Mouse (Mus musculus) forebrain, embryonic 13.5 days (tissue): ENCODE measurements around the gene Fanca. TPM values are rescaled to one million over a fixed set of nuclear protein-coding genes. Genes with fewer than 3 reads are reported as not detected.

Experiments used
- ATAC-seq: fragments of 200-750 bp; cut with Nextera tagmentation; 2 replicates; pipeline ENCODE4 v1.8.0; 2017
- H3K27ac ChIP-seq: fragments of 300-500 bp; sonication (generic); 2 replicates; pipeline ENCODE4 v1.5.1; 2015; ENCODE audit warnings: inconsistent platforms, mild to moderate bottlenecking, moderate library complexity
- H3K27me3 ChIP-seq: fragments of 300-500 bp; sonication (generic); 2 replicates; pipeline ENCODE4 v1.6.1; 2015; ENCODE audit warnings: mild to moderate bottlenecking, inconsistent platforms
- H3K36me3 ChIP-seq: fragments of 300-500 bp; sonication (generic); 2 replicates; pipeline ENCODE4 v1.6.1; 2015; ENCODE audit warnings: mild to moderate bottlenecking, inconsistent platforms; ENCODE audit not compliant: poor library complexity, severe bottlenecking
- H3K4me1 ChIP-seq: fragments of 300-500 bp; sonication (generic); 2 replicates; pipeline ENCODE4 v1.6.1; 2015; ENCODE audit warnings: inconsistent platforms
- H3K4me2 ChIP-seq: fragments of 300-500 bp; sonication (generic); 2 replicates; pipeline ENCODE4 v1.6.1; 2015; ENCODE audit warnings: inconsistent platforms, mild to moderate bottlenecking, moderate library complexity
- H3K4me3 ChIP-seq: fragments of 300-500 bp; sonication (generic); 2 replicates; pipeline ENCODE4 v1.5.1; 2015; ENCODE audit warnings: mild to moderate bottlenecking, inconsistent platforms
- H3K9ac ChIP-seq: fragments of 300-500 bp; sonication (generic); 2 replicates; pipeline ENCODE4 v1.6.1; 2015; ENCODE audit warnings: mild to moderate bottlenecking, inconsistent platforms
- H3K9me3 ChIP-seq: fragments of 300-500 bp; sonication (generic); replicated peaks from 2 replicates; pipeline ENCODE4 v1.6.1; 2016; ENCODE audit warnings: inconsistent platforms
- WGBS: fragments of 180-500 bp; shearing (Covaris S2); methylation state at CpG from one replicate; pipeline ENCODE4 v1.1.7; 2015; 5-methylcytosine and 5-hydroxymethylcytosine counted together
- polyA plus RNA-seq: library from polyadenylated mRNA; unstranded; fragments of >200 nt; fragmentation: Nextera tagmentation; extraction: Ambion mirVana; gene quantifications from 2 replicates; pipeline ENCODE4 v1.2.1, GENCODE M21; 2015

Gene Fanca
- polyA plus RNA-seq, 1 experiment from 2014 or later, result 23.0 TPM

GRCm38 (mm10) chr8:123329961-123330360 is 11.6 kb upstream of the Fanca start:
- no peaks in the 10 kb centered on the region for H3K36me3 ChIP-seq
- no peak overlapping the region for H3K9ac ChIP-seq
- no peaks in the 10 kb centered on the region for H3K9me3 ChIP-seq
- H3K4me1 ChIP-seq, result peaks cover 24% of the 10 kb centered on the region
- no peak overlapping the region for H3K4me2 ChIP-seq
- H3K27ac ChIP-seq, result no peak overlapping the region
- 72% methylated on average over 5 of the region's 5 CpGs for WGBS
- no peaks in the 10 kb centered on the region for H3K27me3 ChIP-seq
- H3K4me3 ChIP-seq, result no peak overlapping the region
- no peak for ATAC-seq

DNA sequence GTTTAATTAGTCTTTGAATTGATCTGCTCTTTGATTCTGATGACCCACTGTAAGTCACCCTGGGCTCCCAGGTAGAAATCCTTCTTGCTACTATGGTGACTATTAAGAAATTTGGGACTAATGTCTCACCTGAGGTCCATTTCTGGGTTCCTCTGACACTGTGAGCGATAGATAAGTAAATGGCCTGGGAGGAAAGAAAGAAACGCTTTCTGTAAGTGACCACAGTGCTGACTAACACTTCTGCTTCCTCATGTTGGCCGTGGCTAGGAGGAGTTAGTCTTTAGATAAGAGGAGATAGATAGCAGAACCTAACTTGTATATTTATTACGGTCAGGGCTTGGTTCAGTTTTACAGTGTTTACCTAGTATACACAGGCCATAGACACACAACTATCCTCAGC is 11.0 kb upstream of the Fanca start:
- Histone ChIP-seq H3K9ac (no peak overlapping the region), H3K4me3 (no peak overlapping the region), H3K27ac (no peak overlapping the region), H3K4me2 (no peak overlapping the region), H3K9me3 (no peaks in the 10 kb centered on the region), H3K4me1 (peaks cover 18% of the 10 kb centered on the region), H3K27me3 (no peaks in the 10 kb centered on the region), H3K36me3 (no peaks in the 10 kb centered on the region)
- WGBS, result 94% methylated on average over 4 of the region's 4 CpGs
- no peak for ATAC-seq

GRCm38 (mm10) chr8:123328552-123328951 is 10.2 kb upstream of the Fanca start:
- Histone ChIP-seq H3K27ac (no peak overlapping the region), H3K4me2 (no peak overlapping the region), H3K4me3 (no peak overlapping the region), H3K36me3 (no peaks in the 10 kb centered on the region), H3K4me1 (peaks cover 10% of the 10 kb centered on the region), H3K9ac (no peak overlapping the region), H3K9me3 (no peaks in the 10 kb centered on the region), H3K27me3 (no peaks in the 10 kb centered on the region)
- ATAC-seq, result no peak
- 94% methylated on average over 2 of the region's 2 CpGs for WGBS

GRCm38 (mm10) chr8:123319522-123320164 is 1.3 kb upstream of the Fanca start:
- Histone ChIP-seq H3K27me3 (no peaks in the 10 kb centered on the region), H3K4me3 (no peak overlapping the region), H3K9ac (no peak overlapping the region), H3K9me3 (no peaks in the 10 kb centered on the region), H3K36me3 (no peaks in the 10 kb centered on the region), H3K4me2 (no peak overlapping the region), H3K27ac (no peak overlapping the region), H3K4me1 (peaks cover 16% of the 10 kb centered on the region)
- 0 out of 2 replicates have a peak, but pooled peaks have one; percentile 4 for ATAC-seq
- WGBS, result 41% methylated on average over 7 of the region's 7 CpGs

GRCm38 (mm10) chr8:123317781-123318466 is 452 bp downstream of the Fanca start:
- Histone ChIP-seq H3K9me3 (no peaks in the 10 kb centered on the region), H3K4me1 (peaks cover 16% of the 10 kb centered on the region), H3K4me2 (peak overlapping the region; percentile 83), H3K27me3 (no peaks in the 10 kb centered on the region), H3K9ac (peak overlapping the region; percentile 75), H3K27ac (no peak overlapping the region), H3K4me3 (peak overlapping the region; percentile 60), H3K36me3 (no peaks in the 10 kb centered on the region)
- WGBS, result 7% methylated on average over 18 of the region's 21 CpGs
- ATAC-seq, result no peak

DNA sequence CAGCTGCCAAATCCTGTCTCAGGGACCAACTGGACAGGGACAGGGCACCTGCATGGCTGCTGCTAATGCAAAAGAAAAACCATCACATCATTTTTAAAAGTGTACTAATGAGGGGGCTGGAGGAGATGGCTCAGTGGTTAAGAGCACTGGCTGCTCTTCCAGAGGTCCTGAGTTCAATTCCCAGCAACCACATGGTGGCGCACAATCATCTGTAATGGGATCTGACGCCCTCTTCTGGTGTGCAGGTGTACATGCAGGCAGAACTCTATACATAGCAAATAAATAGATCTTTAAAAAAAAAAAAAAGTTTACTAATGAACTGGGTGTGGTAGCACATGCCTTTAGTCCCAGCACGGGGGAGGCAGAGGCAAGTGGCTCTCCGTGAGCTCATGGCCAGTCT is 9.6 kb downstream of the Fanca start:
- H3K4me3 ChIP-seq, result no peak overlapping the region
- H3K4me1 ChIP-seq, result no peaks in the 10 kb centered on the region
- ATAC-seq, result no peak
- H3K36me3 ChIP-seq, result peaks cover 42% of the 10 kb centered on the region
- no peaks in the 10 kb centered on the region for H3K9me3 ChIP-seq
- no peak overlapping the region for H3K9ac ChIP-seq
- no peaks in the 10 kb centered on the region for H3K27me3 ChIP-seq
- no peak overlapping the region for H3K4me2 ChIP-seq
- H3K27ac ChIP-seq, result no peak overlapping the region
- WGBS, result 72% methylated on average over 4 of the region's 4 CpGs

DNA sequence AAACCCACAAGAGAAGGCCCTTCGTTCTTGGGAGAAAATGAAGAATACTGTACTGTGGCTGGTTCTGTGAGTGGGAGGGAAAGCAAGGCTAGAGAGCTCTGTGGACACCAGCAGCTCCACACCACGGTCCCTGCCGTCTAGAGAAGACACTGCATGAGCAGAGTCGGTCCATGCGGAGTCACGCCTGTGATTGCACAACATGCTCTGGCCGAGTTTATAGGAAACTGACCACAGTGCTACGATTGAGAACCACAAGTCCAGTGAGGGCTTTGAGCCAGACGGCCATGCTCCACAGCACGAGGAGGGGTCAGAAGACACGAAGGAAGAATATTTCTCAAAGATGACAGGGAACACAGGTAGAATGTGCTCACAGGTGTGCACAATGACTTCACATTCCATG is 20.1 kb downstream of the Fanca start:
- H3K36me3 ChIP-seq, result peaks cover 52% of the 10 kb centered on the region
- H3K27me3 ChIP-seq, result no peaks in the 10 kb centered on the region
- no peak overlapping the region for H3K27ac ChIP-seq
- H3K9me3 ChIP-seq, result no peaks in the 10 kb centered on the region
- no peak overlapping the region for H3K4me2 ChIP-seq
- H3K4me1 ChIP-seq, result no peaks in the 10 kb centered on the region
- ATAC-seq, result no peak
- H3K9ac ChIP-seq, result no peak overlapping the region
- 93% methylated on average over 11 of the region's 11 CpGs for WGBS
- H3K4me3 ChIP-seq, result no peak overlapping the region

GRCm38 (mm10) chr8:123292785-123293184 is 25.6 kb downstream of the Fanca start:
- no peaks in the 10 kb centered on the region for H3K27me3 ChIP-seq
- H3K4me1 ChIP-seq, result no peaks in the 10 kb centered on the region
- no peak overlapping the region for H3K4me2 ChIP-seq
- 93% methylated on average over 2 of the region's 2 CpGs for WGBS
- no peak overlapping the region for H3K27ac ChIP-seq
- no peak overlapping the region for H3K4me3 ChIP-seq
- no peak for ATAC-seq
- H3K36me3 ChIP-seq, result peaks cover 56% of the 10 kb centered on the region
- H3K9ac ChIP-seq, result no peak overlapping the region
- no peaks in the 10 kb centered on the region for H3K9me3 ChIP-seq

GRCm38 (mm10) chr8:123292281-123292680 is 26.1 kb downstream of the Fanca start:
- no peaks in the 10 kb centered on the region for H3K4me1 ChIP-seq
- no peak overlapping the region for H3K4me3 ChIP-seq
- 92% methylated on average over 3 of the region's 3 CpGs for WGBS
- H3K4me2 ChIP-seq, result no peak overlapping the region
- H3K9ac ChIP-seq, result no peak overlapping the region
- no peak for ATAC-seq
- no peak overlapping the region for H3K27ac ChIP-seq
- no peaks in the 10 kb centered on the region for H3K27me3 ChIP-seq
- no peaks in the 10 kb centered on the region for H3K9me3 ChIP-seq
- H3K36me3 ChIP-seq, result peaks cover 57% of the 10 kb centered on the region

DNA sequence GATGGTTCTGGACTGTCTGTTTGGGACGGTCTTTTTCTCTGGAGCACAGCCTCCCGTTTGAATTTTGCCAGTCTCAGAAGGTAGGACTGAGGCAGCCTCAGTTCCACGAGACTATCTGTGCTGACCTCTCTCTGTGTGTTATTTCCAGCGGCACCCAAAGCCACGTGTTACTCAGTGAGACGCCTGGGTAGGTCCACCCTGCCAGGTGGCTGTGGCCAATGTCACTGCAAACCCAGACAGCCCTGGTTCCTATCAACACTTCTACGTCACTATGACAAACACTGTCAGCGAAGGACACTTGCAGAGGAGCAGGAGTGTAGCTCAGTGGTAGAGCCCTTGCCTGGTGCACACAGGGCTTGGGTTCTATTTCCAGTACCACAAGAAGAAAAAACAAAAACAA is 26.7 kb downstream of the Fanca start:
- 91% methylated on average over 8 of the region's 8 CpGs for WGBS
- Histone ChIP-seq H3K4me2 (no peak overlapping the region), H3K9me3 (no peaks in the 10 kb centered on the region), H3K36me3 (peaks cover 58% of the 10 kb centered on the region), H3K27me3 (no peaks in the 10 kb centered on the region), H3K9ac (no peak overlapping the region), H3K4me3 (no peak overlapping the region), H3K4me1 (no peaks in the 10 kb centered on the region), H3K27ac (no peak overlapping the region)
- ATAC-seq, result no peak

DNA sequence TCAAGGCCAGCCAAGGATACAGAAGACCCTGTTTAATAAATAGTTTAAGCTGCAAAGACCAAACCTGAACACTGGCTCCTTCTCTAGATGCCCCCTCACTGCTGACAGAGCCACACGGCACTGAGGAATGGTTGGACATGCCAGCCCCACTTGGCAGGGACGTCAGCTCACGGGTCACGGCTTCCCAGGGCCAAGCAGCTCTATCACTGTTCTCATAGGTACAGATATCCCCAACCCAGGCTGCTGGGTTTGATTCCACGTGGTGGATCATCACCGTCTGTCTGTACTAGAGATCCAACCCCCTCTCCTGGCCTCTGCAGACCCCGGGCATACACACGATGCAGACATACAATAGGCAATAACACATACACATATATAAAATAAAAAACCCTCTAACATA is 27.7 kb downstream of the Fanca start:
- no peak overlapping the region for H3K4me3 ChIP-seq
- no peaks in the 10 kb centered on the region for H3K4me1 ChIP-seq
- ATAC-seq, result no peak
- H3K27ac ChIP-seq, result no peak overlapping the region
- WGBS, result 95% methylated on average over 8 of the region's 8 CpGs
- H3K4me2 ChIP-seq, result no peak overlapping the region
- no peaks in the 10 kb centered on the region for H3K27me3 ChIP-seq
- H3K9me3 ChIP-seq, result no peaks in the 10 kb centered on the region
- no peak overlapping the region for H3K9ac ChIP-seq
- H3K36me3 ChIP-seq, result peaks cover 55% of the 10 kb centered on the region

DNA sequence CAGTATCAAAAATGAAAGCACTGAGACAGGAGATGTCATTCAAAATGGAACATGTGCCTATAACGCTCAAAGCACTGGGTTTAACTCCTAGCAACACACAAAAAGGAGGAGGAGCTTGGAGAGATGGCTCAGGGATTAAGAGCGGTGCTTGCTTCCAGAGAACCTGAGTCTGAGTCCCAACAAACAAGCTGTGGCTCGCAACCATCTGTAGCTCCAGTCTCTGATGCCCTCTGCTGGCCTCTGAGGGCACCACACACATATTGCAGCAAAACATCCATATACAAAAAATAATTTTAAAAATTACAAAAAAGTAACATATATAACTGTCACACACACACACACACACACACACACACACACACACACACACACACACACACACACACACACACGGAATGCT is 28.2 kb downstream of the Fanca start:
- Histone ChIP-seq H3K36me3 (peaks cover 53% of the 10 kb centered on the region), H3K4me2 (no peak overlapping the region), H3K27me3 (no peaks in the 10 kb centered on the region), H3K27ac (no peak overlapping the region), H3K4me3 (no peak overlapping the region), H3K9ac (no peak overlapping the region), H3K4me1 (no peaks in the 10 kb centered on the region), H3K9me3 (no peaks in the 10 kb centered on the region)
- WGBS, result 67% methylated on average over 4 of the region's 4 CpGs
- no peak for ATAC-seq

DNA sequence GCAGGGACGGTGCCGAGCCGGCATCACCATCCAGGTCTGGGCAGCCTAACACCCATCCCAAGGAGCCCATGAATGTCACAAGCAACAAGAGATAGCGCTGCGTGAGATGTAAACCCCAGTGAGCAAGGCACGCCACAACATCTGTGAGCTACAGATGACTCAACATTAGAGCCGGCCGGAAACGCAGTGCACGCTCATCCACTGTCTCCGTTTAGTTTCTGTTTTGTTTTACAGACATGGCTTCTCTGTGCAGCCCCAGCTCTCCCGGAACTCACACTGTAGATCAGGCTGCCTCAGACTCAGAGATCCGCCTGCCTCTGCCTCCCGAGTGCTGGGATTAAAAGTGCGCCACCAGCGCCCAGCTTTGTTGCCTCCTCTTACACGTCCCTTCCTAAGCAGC is 31.0 kb downstream of the Fanca start:
- ATAC-seq, result no peak
- Histone ChIP-seq H3K4me3 (no peak overlapping the region), H3K27ac (no peak overlapping the region), H3K4me2 (no peak overlapping the region), H3K27me3 (no peaks in the 10 kb centered on the region), H3K4me1 (no peaks in the 10 kb centered on the region), H3K36me3 (peaks cover 41% of the 10 kb centered on the region), H3K9ac (no peak overlapping the region), H3K9me3 (no peaks in the 10 kb centered on the region)
- 95% methylated on average over 17 of the region's 17 CpGs for WGBS
